Mouse (Mus musculus) hindbrain, embryonic 16.5 days (tissue): Measurements from ENCODE around the gene Hoxb5. TPM values are rescaled to one million over a fixed set of nuclear protein-coding genes. Genes with fewer than 3 reads are reported as not detected.

Experiments
- ATAC-seq: fragments of 200-750 bp; cut with Nextera tagmentation; 2 replicates; pipeline ENCODE4 v1.8.0; 2017; ENCODE audit warnings: moderate TSS enrichment, moderate library complexity
- H3K27ac ChIP-seq: fragments of 300-500 bp; sonication (generic); 2 replicates; pipeline ENCODE4 v1.5.1; 2014; ENCODE audit warnings: low read depth, mild to moderate bottlenecking, control low read depth, low read length, moderate library complexity
- H3K27me3 ChIP-seq: fragments of 300-500 bp; sonication (generic); replicated peaks from 2 replicates; pipeline ENCODE4 v1.6.1; 2014; ENCODE audit warnings: low read length; ENCODE audit not compliant: control insufficient read depth, insufficient read depth
- H3K36me3 ChIP-seq: fragments of 300-500 bp; sonication (generic); 2 replicates; pipeline ENCODE4 v1.6.1; 2014; ENCODE audit warnings: mild to moderate bottlenecking, low read length, moderate library complexity, mixed read lengths; ENCODE audit not compliant: control insufficient read depth, insufficient read depth
- H3K4me1 ChIP-seq: fragments of 300-500 bp; sonication (generic); 2 replicates; pipeline ENCODE4 v1.6.1; 2014; ENCODE audit warnings: low read depth, low read length; ENCODE audit not compliant: control insufficient read depth, insufficient read depth
- H3K4me2 ChIP-seq: fragments of 300-500 bp; sonication (generic); 2 replicates; pipeline ENCODE4 v1.6.1; 2014; ENCODE audit warnings: mild to moderate bottlenecking, low read length, control low read depth, moderate library complexity
- H3K4me3 ChIP-seq: fragments of 300-500 bp; sonication (generic); 2 replicates; pipeline ENCODE4 v1.5.1; 2014; ENCODE audit warnings: mild to moderate bottlenecking, low read length, control low read depth, moderate library complexity
- H3K9ac ChIP-seq: fragments of 300-500 bp; sonication (generic); 2 replicates; pipeline ENCODE4 v1.6.1; 2014; ENCODE audit warnings: low read depth, mild to moderate bottlenecking, control low read depth, low read length, moderate library complexity
- H3K9me3 ChIP-seq: fragments of 300-500 bp; sonication (generic); 2 replicates; pipeline ENCODE4 v1.6.1; 2014; ENCODE audit warnings: mild to moderate bottlenecking, low read length, moderate library complexity; ENCODE audit not compliant: control insufficient read depth
- WGBS: fragments of 180-500 bp; shearing (Covaris S2); extraction: QIAGEN DNeasy Blood & Tissue Kit; methylation state at CpG from one replicate; pipeline ENCODE4 v1.1.7; 2014; 5-methylcytosine and 5-hydroxymethylcytosine counted together
- polyA plus RNA-seq: library from polyadenylated mRNA; unstranded; fragments of >200 nt; fragmentation: Nextera tagmentation; extraction: Ambion mirVana; gene quantifications from 2 replicates; pipeline ENCODE4 v1.2.1, GENCODE M21; 2015

The Hoxb5 gene
- polyA plus RNA-seq, 1 experiment from 2014 or later: 133 TPM

DNA sequence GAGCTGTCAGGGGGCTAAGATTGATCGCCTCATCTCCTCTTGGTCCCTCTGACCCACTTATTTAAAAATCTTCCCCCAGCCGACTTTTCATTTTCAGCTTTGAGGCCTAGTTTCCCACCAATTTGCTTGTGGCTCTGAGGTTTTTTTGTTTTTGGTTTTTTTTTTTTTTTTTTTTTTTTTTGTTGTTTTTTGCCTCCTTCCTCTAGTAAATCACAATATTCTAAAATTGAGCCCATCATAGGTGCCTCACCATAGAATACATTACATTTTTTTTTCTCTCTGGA is 47.1 kb downstream of the Hoxb5 start, which contains the start of gene Hoxb2:
Gene Hoxb2 (plus strand): TSS at position 185 of the 284 bp plus-strand sequence.
- 6% methylated on average over 2 of the region's 2 CpGs for WGBS
- H3K4me3 ChIP-seq: peak within 1 kb of the TSS; percentile 57
- peaks cover 32% of the 10 kb centered on the region for H3K4me1 ChIP-seq
- peak within 1 kb of the TSS; percentile 24 for H3K9ac ChIP-seq
- peak within 1 kb of the TSS; percentile 97 for H3K27ac ChIP-seq
- H3K4me2 ChIP-seq: peak within 1 kb of the TSS; percentile 61
- H3K36me3 ChIP-seq: no peaks in the 10 kb centered on the region
- peaks cover 21% of the 10 kb centered on the region for H3K27me3 ChIP-seq
- H3K9me3 ChIP-seq: no peaks in the 10 kb centered on the region
- no peak for ATAC-seq

DNA sequence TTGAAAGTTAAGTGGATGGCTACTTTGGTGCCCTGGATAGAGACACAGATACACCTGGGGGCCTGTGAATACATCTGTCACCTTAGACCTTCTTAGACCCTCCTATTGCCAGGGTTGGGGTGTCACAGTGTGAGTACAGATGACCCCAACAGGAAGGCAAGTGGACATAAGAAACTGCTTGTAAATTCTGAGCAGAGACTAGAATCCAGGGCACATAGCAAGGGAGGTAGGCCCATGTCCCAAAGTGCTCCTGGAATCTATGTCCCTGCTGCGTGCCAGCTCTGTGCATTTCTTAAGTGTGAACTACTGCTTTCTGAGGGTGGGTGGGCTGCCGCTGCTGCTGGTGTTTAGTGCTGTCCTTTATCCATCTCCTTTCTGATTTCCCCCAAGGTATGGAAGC is 47.7 kb downstream of the Hoxb5 start:
- no peaks in the 10 kb centered on the region for H3K36me3 ChIP-seq
- peak overlapping the region; percentile 97 for H3K27ac ChIP-seq
- H3K4me2 ChIP-seq: peak overlapping the region; percentile 61
- H3K9ac ChIP-seq: peak overlapping the region; percentile 24; the same call in 1 of the 2 replicates
- H3K4me3 ChIP-seq: no peak overlapping the region
- no peak for ATAC-seq
- peaks cover 28% of the 10 kb centered on the region for H3K4me1 ChIP-seq
- H3K9me3 ChIP-seq: no peaks in the 10 kb centered on the region
- peaks cover 19% of the 10 kb centered on the region for H3K27me3 ChIP-seq
- WGBS: 16% methylated on average over 2 of the region's 2 CpGs

DNA sequence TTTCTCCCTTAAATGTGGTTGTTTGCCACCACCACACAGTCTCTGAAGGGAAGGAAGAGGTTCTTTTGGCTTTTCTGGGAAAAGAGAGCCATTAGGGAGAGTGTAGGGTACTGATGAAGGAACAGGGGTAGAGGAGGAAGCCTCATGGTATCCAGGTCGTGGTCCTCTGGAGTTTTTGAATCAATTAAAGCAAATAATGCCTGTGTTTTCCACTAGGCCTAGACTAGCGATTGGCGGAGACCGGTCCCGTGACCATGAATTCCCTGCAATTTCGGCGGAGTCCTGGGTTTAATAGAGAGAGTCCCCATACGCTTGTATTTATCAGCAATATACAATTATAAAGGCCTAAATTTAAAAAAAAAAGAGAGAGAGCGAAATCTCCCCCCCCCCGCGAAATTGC is 48.2 kb downstream of the Hoxb5 start:
- ATAC-seq: peak; percentile 51; the same call in 1 of the 2 replicates
- Histone ChIP-seq H3K9me3 (no peaks in the 10 kb centered on the region), H3K4me2 (peak overlapping the region; percentile 61), H3K4me1 (peaks cover 28% of the 10 kb centered on the region), H3K27ac (peak overlapping the region; percentile 97), H3K4me3 (peak overlapping the region; percentile 57), H3K27me3 (peaks cover 19% of the 10 kb centered on the region), H3K36me3 (no peaks in the 10 kb centered on the region), H3K9ac (peak overlapping the region; percentile 81)
- 1% methylated on average over 11 of the region's 11 CpGs for WGBS

DNA sequence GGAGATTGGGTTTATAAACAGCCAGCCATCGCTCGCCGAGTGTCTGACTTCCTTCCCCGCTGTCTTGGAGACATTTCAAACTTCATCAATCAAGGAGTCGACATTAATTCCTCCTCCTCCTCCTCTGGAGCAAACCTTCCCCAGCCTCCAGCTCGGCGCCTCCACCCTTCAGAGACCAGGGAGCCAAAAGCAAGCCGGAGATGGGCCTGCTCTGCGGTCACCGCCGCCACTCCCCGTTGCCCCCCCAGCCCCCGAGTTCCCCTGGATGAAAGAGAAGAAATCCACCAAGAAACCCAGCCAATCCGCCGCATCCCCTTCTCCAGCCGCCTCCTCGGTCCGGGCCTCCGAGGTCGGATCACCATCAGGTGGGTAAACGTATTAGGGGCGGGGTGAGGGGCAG is 48.7 kb downstream of the Hoxb5 start:
- Histone ChIP-seq H3K27me3 (peaks cover 15% of the 10 kb centered on the region), H3K9ac (peak overlapping the region; percentile 81), H3K4me3 (peak overlapping the region; percentile 57), H3K4me1 (peaks cover 25% of the 10 kb centered on the region), H3K27ac (peak overlapping the region; percentile 97), H3K36me3 (no peaks in the 10 kb centered on the region), H3K4me2 (peak overlapping the region; percentile 61), H3K9me3 (no peaks in the 10 kb centered on the region)
- peak; percentile 65 for ATAC-seq
- WGBS: 2% methylated on average over 22 of the region's 22 CpGs

DNA sequence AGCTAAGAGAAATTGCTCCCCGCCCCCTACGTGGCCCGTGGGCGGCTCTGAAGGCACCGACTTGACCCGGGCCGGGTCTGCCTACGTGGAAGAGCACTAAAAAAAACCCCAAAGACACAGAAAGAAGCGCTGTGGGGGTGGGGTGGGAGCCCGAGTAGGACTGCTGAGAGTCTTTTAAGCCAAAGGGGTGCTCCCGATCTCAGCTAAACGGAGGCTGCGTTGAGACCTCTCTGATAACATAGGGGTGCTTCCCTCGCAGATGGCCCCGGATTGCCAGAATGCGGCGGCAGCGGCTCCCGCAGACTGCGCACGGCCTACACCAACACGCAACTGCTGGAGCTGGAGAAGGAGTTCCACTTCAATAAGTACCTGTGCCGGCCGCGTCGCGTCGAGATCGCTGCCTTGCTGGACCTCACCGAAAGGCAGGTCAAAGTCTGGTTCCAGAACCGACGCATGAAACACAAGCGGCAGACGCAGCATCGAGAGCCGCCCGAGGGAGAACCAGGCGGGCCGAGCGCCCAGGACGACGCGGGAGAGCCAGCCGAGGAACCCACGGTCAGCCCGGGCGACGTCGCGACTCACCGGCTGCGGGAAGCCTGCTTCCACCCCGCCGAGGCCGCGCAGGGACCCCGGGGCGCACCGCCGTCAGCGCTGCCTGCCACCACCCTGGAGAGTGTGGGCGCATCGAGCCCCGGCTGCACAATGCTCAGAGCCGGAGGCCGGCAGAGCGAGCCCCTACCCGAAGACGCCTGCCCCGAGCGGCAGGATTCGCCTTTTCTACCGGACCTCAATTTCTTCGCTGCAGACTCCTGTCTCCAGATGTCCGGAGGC is 49.8 kb downstream of the Hoxb5 start:
- peaks cover 21% of the 10 kb centered on the region for H3K4me1 ChIP-seq
- H3K27ac ChIP-seq: peak overlapping the region; percentile 97
- peaks cover 17% of the 10 kb centered on the region for H3K27me3 ChIP-seq
- peak overlapping the region; percentile 61 for H3K4me2 ChIP-seq
- peak overlapping the region; percentile 57 for H3K4me3 ChIP-seq
- WGBS: under 1% methylated on average over 60 of the region's 75 CpGs
- H3K36me3 ChIP-seq: no peaks in the 10 kb centered on the region
- no peak for ATAC-seq
- H3K9ac ChIP-seq: peak overlapping the region; percentile 81
- H3K9me3 ChIP-seq: no peaks in the 10 kb centered on the region

DNA sequence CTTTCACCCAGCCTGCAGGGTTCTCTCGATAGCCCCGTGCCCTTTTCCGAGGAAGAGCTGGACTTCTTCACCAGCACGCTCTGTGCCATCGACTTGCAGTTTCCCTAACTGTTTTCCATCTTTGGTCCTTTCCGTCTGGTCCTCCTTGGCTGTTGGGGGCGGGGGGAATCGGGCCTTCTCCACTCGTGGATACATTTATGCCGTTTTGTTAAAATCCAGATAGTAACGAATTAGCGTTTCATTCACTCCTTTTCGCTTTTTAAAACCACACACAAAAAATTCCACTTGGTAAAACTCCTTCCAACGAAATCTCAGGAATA is 50.3 kb downstream of the Hoxb5 start:
- peak overlapping the region; percentile 81 for H3K9ac ChIP-seq
- H3K4me2 ChIP-seq: peak overlapping the region; percentile 61
- 1% methylated on average over 14 of the region's 14 CpGs for WGBS
- no peaks in the 10 kb centered on the region for H3K36me3 ChIP-seq
- peak overlapping the region; percentile 97 for H3K27ac ChIP-seq
- H3K9me3 ChIP-seq: no peaks in the 10 kb centered on the region
- ATAC-seq: no peak
- H3K27me3 ChIP-seq: peaks cover 17% of the 10 kb centered on the region
- H3K4me1 ChIP-seq: peaks cover 21% of the 10 kb centered on the region
- peak overlapping the region; percentile 57 for H3K4me3 ChIP-seq

DNA sequence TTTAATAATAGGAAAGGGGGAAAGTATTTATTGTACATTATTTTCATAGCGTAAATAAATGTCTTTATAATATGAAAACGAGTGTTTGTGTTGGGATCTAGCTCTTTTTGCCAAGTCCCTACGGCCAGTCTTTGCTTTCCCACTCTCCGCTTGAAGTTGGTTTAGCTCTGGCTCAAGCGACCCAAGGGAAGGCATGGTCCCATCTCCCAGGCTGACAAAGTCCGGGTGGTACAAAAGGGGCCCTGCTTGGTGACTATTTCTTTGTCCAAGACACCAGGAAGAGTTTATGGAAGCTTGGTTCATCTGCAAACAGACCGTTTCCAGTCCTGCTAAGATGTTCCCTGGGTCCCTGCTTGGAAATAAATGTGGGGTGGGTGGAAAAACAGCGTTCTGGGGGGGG is 50.8 kb downstream of the Hoxb5 start:
- peak overlapping the region; percentile 57 for H3K4me3 ChIP-seq
- no peak for ATAC-seq
- peak overlapping the region; percentile 88 for H3K27ac ChIP-seq
- peaks cover 17% of the 10 kb centered on the region for H3K27me3 ChIP-seq
- H3K9ac ChIP-seq: peak overlapping the region; percentile 62
- WGBS: 1% methylated on average over 8 of the region's 8 CpGs
- H3K4me2 ChIP-seq: peak overlapping the region; percentile 61
- no peaks in the 10 kb centered on the region for H3K9me3 ChIP-seq
- H3K4me1 ChIP-seq: peaks cover 19% of the 10 kb centered on the region
- H3K36me3 ChIP-seq: no peaks in the 10 kb centered on the region

DNA sequence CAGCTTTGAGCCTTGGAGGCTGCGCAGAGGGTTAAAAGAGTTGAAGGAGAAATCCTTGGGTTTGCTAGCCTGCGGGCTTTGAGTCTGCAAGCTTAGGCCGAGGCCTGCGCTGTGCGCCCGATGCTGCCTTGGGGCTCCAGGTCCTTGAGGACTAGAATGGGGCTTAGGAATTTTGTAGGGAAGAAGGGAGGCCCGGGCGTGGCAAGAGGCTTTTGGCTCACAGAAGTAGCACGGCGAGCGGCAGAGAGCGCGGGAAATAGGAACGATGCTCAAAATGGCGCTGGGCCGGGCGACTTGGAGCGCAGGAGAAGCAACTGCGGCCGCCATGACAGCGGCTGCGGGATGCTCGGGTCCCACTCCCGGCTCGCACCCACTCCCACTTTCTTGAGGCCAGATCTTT is 51.2 kb downstream of the Hoxb5 start:
- peak overlapping the region; percentile 88 for H3K27ac ChIP-seq
- H3K4me3 ChIP-seq: peak overlapping the region; percentile 57
- peaks cover 15% of the 10 kb centered on the region for H3K4me1 ChIP-seq
- H3K9me3 ChIP-seq: no peaks in the 10 kb centered on the region
- WGBS: under 1% methylated on average over 25 of the region's 25 CpGs
- peaks cover 17% of the 10 kb centered on the region for H3K27me3 ChIP-seq
- H3K36me3 ChIP-seq: no peaks in the 10 kb centered on the region
- no peak for ATAC-seq
- peak overlapping the region; percentile 61 for H3K4me2 ChIP-seq
- H3K9ac ChIP-seq: peak overlapping the region; percentile 62

DNA sequence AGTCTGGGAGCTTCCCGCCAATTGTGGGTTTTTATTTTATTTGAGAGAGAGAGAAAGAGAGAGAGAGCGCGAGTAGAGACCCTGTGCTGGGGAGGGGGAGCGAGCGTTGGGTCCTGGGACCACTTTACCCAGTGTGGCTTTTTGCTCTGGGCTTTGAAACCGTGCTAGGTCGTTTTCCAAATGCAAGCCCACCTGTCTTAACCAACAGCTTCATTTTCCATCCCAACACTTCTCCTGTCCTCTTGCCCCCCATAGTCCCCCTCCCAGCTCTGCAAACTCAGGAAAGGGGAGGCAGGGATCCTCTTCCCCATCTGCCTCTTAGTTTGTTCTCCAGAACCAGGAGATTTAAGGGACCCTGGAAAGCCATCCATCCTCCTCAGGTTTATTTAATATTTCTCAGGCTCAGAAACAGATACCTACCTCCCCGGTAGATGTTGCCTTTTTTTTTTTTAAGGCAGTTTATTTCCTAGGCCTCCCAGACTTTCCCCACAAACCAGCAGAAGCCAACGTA is 51.7 kb downstream of the Hoxb5 start:
- H3K9ac ChIP-seq: peak overlapping the region; percentile 62
- WGBS: 3% methylated on average over 9 of the region's 9 CpGs
- peaks cover 13% of the 10 kb centered on the region for H3K4me1 ChIP-seq
- peaks cover 17% of the 10 kb centered on the region for H3K27me3 ChIP-seq
- peak overlapping the region; percentile 57 for H3K4me3 ChIP-seq
- peak overlapping the region; percentile 88 for H3K27ac ChIP-seq
- H3K36me3 ChIP-seq: no peaks in the 10 kb centered on the region
- H3K9me3 ChIP-seq: no peaks in the 10 kb centered on the region
- peak overlapping the region; percentile 61 for H3K4me2 ChIP-seq
- ATAC-seq: no peak
